Mouse (Mus musculus) liver, adult (tissue): Measurements from ENCODE around the gene Ccdc6.

Source experiments
- GATA4 ChIP-seq: IDR thresholded peaks from 2 replicates; pipeline ENCODE4 v1.6.1; 2014; ENCODE audit warnings: mild to moderate bottlenecking, low read length; ENCODE audit not compliant: insufficient replicate concordance

The Ccdc6 gene

DNA sequence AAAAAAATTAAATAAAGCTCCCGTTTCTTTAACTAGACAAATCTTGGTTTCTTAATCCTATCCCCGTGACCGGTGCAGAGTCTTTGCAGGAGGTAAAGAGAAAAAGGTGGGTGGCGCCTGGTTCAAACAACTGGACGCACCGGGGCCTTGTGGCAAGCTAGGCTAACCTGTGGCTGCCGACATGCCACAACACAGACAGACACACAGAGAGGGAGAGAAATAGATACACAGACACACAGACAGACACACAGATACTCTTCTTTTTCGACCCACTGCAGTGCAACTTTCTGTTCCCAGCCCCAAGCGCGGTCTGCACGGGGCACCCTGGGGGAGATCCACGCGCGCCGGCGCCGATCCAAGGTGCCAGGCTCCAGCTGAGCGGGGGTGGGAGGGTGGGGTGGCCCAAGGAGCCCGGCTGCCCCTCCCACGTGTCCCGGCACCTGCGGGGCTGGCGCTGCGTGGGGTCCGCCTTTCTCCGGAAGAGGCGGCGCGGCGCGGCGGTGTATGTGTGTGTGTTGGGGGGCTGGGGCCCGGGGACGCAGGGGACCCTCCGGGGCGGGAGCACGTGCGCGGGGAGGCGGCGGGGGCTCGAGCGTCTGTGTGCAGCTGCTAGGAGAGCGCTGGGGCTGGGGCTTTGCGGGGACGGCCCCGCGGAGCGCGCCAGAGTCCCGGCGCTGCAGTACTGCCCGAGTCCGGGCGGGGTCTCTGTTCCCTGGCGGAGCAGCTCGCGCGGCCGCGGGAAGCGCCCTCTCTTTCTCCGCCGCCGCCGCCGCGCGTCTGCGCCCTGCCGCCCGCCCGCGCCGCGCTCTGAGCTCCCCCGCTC, at the start of gene Ccdc6:
TSS of gene Ccdc6 (plus strand) at position 756 of the 823 bp plus-strand sequence.
- TF ChIP-seq GATA4, result no peak

DNA sequence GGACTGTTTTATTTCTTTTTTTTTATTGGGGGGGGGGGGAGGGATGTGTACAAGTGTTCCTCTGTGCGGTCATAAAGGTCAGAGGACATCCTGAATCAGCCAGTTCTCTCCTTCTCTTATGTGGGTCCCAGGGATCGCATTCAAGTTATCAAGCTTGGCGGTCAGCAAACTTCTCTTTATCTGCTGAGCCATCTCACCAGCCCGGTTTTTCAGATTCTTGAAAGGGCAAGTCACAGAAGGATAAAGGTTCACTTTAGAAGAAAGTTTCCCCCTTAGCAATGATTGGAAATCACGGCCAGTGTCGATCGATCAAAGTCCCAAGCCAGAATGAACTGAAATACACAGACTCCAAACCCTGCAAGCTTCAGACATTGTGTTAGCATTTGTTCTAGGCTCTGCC, 47.1 kb upstream of the Ccdc6 start:
- TF ChIP-seq GATA4, result no peak

DNA sequence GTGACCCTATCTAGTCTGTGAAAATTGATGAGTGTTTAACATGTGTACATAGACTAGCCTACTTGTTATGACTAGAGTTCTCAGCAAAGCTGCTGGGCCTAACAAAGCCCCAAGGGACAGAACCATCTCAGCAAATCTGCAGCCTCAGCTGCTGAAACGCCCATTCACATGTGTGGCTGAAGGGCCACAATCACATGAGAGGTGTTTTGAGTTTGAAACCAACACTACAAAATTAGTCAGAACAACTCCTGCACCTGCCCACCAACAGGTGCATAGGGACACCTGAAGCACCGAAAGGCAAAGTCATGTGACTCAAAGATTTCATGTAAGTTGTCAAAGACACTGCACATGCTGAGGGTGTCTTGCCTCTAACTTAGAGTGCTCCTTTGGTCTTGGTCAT, 41.6 kb upstream of the Ccdc6 start:
- no peak for TF ChIP-seq GATA4

DNA sequence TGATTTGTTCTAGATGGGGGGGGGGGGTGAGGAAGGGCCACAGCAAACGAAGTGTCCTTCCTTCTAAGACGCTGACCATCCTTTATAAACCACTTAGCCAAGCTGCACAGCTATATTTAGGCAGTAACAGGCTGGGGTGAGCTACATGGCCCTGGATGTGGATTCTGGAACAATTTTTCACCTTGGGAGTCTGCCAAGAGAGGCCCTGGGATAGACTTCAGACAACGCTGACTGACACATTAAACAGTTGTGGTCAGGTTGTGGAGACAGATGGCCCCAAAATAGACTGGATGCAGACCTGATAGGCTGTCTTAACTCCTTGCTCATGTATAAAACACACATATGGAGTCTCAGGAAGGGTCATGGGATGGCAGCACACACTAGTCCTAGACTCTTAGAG, 39.9 kb upstream of the Ccdc6 start:
- no peak for TF ChIP-seq GATA4

DNA sequence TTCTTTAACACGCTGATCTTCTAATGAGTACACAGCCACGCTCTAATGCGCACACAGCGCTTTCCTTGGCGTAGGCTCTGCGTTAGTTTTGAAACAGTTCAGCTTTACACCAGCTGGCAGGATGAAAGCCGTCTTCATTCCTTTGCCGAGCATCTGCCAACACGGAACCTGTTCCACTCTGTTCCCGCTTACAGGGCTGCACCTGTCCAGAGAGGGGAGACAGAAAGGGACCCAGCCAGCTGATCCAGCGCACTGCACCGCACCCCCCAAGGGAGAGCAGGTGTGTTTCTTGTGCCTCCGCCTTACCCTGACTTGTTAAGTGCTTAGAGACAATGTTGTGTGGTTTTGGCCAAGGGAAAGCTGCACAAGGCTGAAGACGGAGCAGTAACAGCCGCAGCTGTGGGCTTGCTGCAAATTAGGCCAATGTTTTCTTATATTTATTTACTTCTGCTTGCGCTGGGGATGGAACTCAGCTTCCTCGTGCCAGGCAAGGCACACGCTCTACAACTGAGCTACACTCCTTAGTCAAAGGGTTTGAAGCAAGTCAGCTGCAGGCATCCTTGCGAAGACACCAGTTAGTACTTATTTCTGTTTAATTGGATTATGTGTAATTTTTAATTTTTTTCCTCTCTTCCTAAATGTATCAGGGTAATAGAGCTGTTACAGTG, 36.8 kb upstream of the Ccdc6 start:
- no peak for TF ChIP-seq GATA4

DNA sequence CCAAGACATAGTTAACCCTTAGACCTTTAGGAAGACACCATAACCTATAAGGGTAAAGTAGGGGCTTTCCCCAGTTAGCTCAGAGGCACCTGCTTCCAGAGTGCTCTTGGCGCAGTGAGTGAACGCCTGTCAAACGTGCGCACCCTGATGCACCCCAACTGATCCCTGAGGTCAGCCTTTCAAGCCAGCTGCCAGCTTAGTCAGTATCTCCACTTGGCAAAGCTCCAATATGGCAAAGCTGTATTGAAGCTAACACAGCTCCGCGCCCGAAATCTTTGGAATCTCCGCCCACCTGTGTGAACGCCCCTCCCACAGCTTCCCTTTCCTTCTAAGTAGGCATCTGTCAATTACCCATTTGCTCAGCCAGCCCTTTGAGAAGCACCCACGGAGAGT, 36.2 kb upstream of the Ccdc6 start:
- no peak for TF ChIP-seq GATA4

DNA sequence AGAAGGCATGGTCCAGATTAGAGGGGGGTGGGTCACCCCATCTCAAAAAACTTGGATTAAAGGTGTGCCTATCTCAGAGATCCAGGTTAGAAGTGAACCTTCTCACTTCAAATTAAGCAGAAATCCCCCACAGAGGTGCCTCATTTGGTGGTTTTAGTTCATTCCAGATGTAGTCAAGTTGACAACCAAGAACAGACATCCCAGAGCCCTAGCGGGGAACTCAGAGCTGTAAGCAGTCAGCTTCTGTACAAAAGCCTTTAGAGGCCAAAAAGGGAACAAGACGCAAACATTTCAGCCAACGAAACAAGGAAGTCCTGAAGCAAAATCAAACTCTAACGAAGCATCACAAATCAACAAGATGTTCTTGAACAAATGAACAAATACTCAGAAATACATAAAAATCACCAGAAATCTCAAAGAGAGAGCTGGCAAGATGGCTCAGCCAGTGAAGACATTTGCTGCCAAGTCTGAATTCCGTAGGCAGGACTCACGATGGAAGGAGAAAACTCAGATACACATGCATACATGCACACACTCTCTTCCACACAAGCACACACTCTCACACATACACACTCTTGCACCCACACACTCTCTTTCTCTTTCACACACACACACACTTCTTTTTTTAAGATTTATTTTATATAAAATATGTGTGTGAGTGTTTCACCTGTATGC, 32.9 kb upstream of the Ccdc6 start:
- no peak for TF ChIP-seq GATA4

DNA sequence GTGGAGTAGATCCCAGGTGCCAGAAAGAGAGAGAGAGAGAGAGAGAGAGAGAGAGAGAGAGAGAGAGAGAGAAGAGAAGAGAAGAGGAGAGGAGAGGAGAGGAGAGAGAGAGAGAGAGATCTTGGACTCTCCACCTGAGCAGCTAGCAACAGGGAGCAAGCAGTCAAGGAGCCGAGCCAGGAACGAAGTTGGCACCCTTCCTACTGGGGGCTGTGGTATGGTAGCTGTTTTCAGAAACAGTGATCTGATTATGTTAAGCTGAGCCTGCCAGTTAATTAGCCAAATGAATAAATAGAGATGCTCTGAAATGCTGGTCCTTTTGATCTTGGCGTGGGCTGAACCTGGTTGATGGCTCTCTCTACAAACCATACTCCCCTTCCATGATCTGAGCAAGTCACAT, 31.7 kb upstream of the Ccdc6 start:
- no peak for TF ChIP-seq GATA4

DNA sequence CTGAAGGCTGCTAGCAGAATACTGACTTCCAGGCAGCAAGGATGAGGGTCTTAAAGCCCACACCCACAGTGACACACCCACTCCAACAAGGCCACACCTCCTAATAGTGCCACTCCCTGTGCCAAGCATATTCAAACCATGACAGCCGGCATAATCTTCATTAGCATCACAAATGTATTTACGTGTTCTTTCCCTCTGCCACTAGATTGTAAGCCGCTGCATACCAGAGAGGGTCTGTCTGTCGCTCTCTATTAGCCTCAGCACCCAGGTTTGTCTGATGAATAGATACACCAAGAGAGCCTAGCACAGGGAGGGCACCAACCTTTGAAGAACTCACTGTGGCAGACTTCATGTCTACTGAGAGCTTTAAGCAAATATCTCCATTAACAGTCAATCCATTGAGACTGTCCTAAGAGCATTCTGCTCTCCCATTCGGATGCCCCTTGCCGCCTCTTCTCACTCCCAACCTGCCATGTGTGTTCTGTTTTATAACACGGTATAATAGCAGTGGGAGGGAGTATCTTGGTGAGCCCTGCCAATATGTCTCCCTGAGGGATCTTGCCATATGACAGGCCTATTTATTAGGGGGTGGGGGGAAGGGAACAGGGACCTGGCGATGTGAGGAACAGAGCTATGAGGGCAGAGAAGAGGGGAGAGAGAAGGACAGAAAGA, 30.3 kb upstream of the Ccdc6 start:
- TF ChIP-seq GATA4, result no peak

DNA sequence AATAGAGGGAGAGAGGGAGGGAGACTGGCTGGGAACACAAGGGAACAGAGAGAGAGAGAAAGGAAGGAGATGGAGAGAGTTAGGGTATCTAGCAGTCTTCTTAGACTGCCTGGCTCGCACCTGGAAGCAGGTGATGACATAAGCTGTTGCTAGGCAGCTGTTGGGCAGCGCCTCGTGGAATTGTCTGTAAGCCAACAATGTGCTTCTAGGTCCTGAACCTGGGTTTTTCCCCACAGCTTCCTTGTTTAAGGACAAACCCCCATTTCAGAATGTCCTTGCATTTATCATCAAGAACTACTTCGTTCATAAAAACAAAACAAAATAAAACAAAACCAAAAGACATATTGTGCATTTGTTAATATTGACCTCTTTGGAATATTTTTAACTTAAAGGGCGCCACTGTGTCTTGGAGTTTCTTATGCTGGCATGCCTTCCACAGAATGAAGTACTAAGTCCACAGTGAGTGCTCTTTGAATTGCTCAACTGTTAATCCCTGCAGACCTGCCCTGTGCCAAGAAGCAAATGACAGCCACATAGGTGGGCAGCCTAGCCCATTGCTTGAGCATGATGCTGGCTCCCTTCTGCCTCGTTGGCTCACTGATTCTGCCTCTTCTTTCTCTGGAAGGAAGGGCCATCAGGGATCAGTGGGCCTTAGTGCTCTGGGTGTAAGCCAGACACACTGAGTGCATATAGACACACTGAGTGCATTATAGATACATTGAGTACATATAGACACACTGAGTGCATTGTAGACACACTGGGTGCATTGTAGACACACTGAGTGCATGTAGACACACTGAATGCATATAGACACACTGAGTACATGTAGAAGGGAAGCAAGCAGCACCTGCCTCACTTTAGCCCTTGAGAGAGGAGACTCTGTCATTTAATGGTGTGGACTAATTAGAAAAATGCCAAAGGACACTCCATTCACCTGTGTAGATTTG, 29.5 kb upstream of the Ccdc6 start:
- no peak for TF ChIP-seq GATA4

DNA sequence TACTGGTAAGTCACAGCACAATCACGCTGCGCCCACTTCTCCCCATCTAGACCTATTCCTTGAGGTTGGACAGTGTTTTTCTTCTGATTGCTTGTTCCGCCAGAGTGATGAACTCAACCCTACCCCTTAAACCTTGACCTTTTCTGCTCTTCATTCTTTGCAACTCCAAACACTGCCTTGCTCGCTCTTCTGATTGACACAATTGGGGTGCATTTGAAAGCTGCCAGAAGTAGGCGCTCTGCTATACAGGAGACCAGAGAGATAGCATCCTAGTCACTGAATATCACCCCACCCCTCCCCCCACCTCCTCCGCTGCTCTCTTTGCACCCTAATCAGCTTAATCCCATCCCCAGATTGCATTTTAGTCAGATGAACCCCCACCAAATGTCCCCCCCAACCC, 27.6 kb upstream of the Ccdc6 start:
- TF ChIP-seq GATA4, result no peak

DNA sequence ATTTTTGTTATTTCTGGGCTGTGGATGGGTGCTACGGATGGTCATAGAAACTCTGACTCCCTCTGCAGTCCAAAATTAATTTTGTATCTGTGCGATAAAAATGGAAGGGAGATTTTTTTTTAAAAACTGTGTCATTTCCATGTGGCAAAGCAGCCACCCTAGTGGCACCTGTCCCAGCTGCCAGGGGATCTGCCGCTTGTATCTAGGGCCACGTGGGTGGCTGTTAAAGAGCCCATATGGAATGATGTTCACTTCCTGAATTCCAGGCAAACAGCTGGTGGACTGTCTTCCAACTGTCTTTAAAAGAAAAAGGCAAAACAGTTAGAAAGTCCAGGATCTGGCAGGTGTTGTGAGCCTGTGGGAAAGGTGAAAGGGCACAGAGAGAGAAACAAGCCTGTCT, 25.6 kb upstream of the Ccdc6 start:
- TF ChIP-seq GATA4, result no peak

DNA sequence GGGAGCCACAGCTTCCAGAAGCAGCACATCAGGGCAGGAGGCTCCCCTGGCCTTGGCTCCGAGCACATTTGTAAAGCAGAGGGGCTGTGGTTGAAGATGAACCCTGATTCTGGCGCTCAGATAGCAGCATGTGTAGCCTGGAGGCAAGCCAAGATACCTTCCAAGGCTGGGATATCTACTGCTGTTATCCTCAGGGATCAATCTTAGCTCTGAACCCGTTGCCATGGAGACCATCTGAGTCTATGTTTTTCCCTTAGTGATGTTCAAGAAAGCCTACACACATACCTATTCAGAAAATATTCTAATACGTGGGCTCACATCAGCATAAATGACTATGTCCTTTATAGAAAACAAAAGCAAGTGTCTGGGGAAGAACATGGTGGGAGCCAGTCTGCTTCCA, 19.5 kb upstream of the Ccdc6 start:
- TF ChIP-seq GATA4, result no peak

DNA sequence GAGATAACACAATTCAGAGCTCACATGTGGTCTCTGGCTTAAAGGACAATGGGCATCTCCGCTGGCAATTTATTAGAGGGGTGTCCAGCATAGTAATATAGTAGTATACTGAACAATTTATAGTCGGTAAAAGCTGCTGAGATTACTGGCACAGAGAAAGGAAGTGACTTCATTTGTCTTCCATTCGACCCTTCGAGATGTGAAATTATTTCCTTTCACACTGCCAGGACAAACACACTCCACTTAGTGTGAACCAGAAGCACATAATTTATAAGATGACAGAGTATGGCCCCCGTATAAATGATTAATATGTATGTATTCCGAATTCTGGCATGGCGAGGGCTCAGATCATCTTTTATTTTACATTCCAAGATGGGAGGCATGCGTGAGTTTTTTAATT, 16.0 kb upstream of the Ccdc6 start:
- TF ChIP-seq GATA4, result no peak
